Mouse (Mus musculus) heart, adult 10 weeks (tissue): ENCODE data around the gene Atf7ip. TPM values are rescaled to one million over a fixed set of nuclear protein-coding genes. Genes with fewer than 3 reads are reported as not detected.

Experiments
- polyA plus RNA-seq: library from polyadenylated mRNA; stranded (reverse); fragments of 350-450 nt; fragmentation: Illumina TruSeq; extraction: RNeasy Lipid Tissue Mini Kit (QIAGEN cat#74804); gene quantifications from one replicate; pipeline ENCODE4 v1.2.3, GENCODE M21; 2014; ENCODE audit warnings: low read depth, low replicate concordance

The Atf7ip gene
- polyA plus RNA-seq = 50.7 TPM

DNA sequence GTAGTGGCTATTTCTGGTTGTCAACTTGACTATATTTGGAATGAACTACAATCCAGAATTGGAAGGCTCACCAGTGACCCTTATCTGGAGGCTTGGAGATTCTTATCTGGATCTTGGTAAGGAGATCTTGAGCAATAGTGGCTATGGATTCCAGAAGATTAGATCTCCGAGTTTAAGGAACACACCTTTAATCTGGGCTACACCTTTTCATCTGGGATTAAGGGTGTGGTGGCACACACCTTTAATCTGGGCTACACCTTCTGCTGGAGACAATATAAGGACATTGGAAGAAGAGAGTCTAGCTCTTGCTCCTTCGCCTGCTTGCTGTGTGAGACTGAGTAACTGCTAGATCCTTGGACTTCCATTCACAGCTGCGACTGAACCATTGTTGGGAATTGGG, at the start of gene Atf7ip:
TSS of gene Atf7ip (plus strand) at position 301 of the 400 bp plus-strand sequence.

Other genes with a start within 250 kb of the Atf7ip start
- not detected for gene Gm8994, start 178.6 kb upstream of the Atf7ip start, polyA plus RNA-seq
- gene E330021D16Rik, start 90.6 kb upstream of the Atf7ip start, polyA plus RNA-seq = not detected
- gene Plbd1, start 155.8 kb downstream of the Atf7ip start, polyA plus RNA-seq = 63.1 TPM